Mouse (Mus musculus) neural tube, embryonic 14.5 days (tissue): ENCODE data around the gene Zmym5. TPM values are rescaled to one million over a fixed set of nuclear protein-coding genes. Genes with fewer than 3 reads are reported as not detected.
"Not testable (repeated sequence)": the region's sequence is repeated elsewhere in the genome, so short reads cannot be mapped to it uniquely, and the experiment has no call there.

Source experiments
- ATAC-seq: fragments of 200-750 bp; cut with Nextera tagmentation; 2 replicates; pipeline ENCODE4 v1.8.0; 2017; ENCODE audit warnings: low read depth, mild to moderate bottlenecking, moderate TSS enrichment, moderate library complexity
- H3K27ac ChIP-seq: fragments of 300-500 bp; sonication (generic); 2 replicates; pipeline ENCODE4 v1.5.1; 2014; ENCODE audit warnings: low read depth, mild to moderate bottlenecking, control low read depth, low read length, moderate library complexity, mixed read lengths
- H3K27me3 ChIP-seq: fragments of 300-500 bp; sonication (generic); 2 replicates; pipeline ENCODE4 v1.6.1; 2014; ENCODE audit warnings: low read length; ENCODE audit not compliant: control insufficient read depth, insufficient read depth
- H3K36me3 ChIP-seq: fragments of 300-500 bp; sonication (generic); 2 replicates; pipeline ENCODE4 v1.6.1; 2014; ENCODE audit warnings: low read length, mixed read lengths; ENCODE audit not compliant: control insufficient read depth, insufficient read depth
- H3K4me1 ChIP-seq: fragments of 300-500 bp; sonication (generic); 2 replicates; pipeline ENCODE4 v1.6.1; 2014; ENCODE audit warnings: low read length; ENCODE audit not compliant: control insufficient read depth, insufficient read depth
- H3K4me2 ChIP-seq: fragments of 300-500 bp; sonication (generic); 2 replicates; pipeline ENCODE4 v1.6.1; 2014; ENCODE audit warnings: mild to moderate bottlenecking, low read depth, low read length, control low read depth
- H3K4me3 ChIP-seq: fragments of 300-500 bp; sonication (generic); 2 replicates; pipeline ENCODE4 v1.5.1; 2014; ENCODE audit warnings: low read depth, low read length, control low read depth, mixed read lengths
- H3K9ac ChIP-seq: fragments of 300-500 bp; sonication (generic); replicated peaks from 2 replicates; pipeline ENCODE4 v1.6.1; 2014; ENCODE audit warnings: low read depth, mild to moderate bottlenecking, control low read depth, low read length, mixed read lengths
- H3K9me3 ChIP-seq: fragments of 300-500 bp; sonication (generic); 2 replicates; pipeline ENCODE4 v1.6.1; 2016; ENCODE audit warnings: low read length; ENCODE audit not compliant: control insufficient read depth
- WGBS: fragments of 180-500 bp; shearing (Covaris S2); extraction: QIAGEN DNeasy Blood & Tissue Kit; methylation state at CpG from one replicate; pipeline ENCODE4 v1.1.7; 2014; 5-methylcytosine and 5-hydroxymethylcytosine counted together
- polyA plus RNA-seq: library from polyadenylated mRNA; unstranded; fragments of >200 nt; fragmentation: Nextera tagmentation; extraction: Ambion mirVana; gene quantifications from 2 replicates; pipeline ENCODE4 v1.2.1, GENCODE M21; 2014

The Zmym5 gene
- polyA plus RNA-seq, 1 experiment from 2014 or later: 28.0 TPM

- H3K27me3 ChIP-seq: no peaks in the 10 kb centered on the region
- no peak for ATAC-seq
- H3K36me3 ChIP-seq: no peaks in the 10 kb centered on the region
- no peaks in the 10 kb centered on the region; the same call in 1 of the 2 replicates for H3K9me3 ChIP-seq
- H3K4me2 ChIP-seq: no peak overlapping the region
- H3K27ac ChIP-seq: no peak overlapping the region
- H3K4me3 ChIP-seq: no peak overlapping the region
- no peaks in the 10 kb centered on the region for H3K4me1 ChIP-seq
- no peak overlapping the region for H3K9ac ChIP-seq
Observed at GRCm38 (mm10) chr14:56830491-56831045, 19.1 kb upstream of the Zmym5 start.

- Histone ChIP-seq H3K27me3 (no peaks in the 10 kb centered on the region), H3K27ac (no peak overlapping the region), H3K4me1 (no peaks in the 10 kb centered on the region), H3K36me3 (no peaks in the 10 kb centered on the region), H3K9ac (no peak overlapping the region), H3K9me3 (no peaks in the 10 kb centered on the region), H3K4me3 (no peak overlapping the region), H3K4me2 (no peak overlapping the region)
- ATAC-seq: no peak
Observed at GRCm38 (mm10) chr14:56824562-56824961, 13.0 kb upstream of the Zmym5 start.

GRCm38 (mm10) chr14:56817616-56818015 is 6.1 kb upstream of the Zmym5 start:
- ATAC-seq: no peak
- no peak overlapping the region for H3K9ac ChIP-seq

GRCm38 (mm10) chr14:56817131-56817530 is 5.6 kb upstream of the Zmym5 start:
- Histone ChIP-seq H3K4me2 (no peak overlapping the region), H3K36me3 (no peaks in the 10 kb centered on the region), H3K4me3 (no peak overlapping the region), H3K27me3 (no peaks in the 10 kb centered on the region), H3K27ac (no peak overlapping the region), H3K4me1 (no peaks in the 10 kb centered on the region), H3K9me3 (no peaks in the 10 kb centered on the region), H3K9ac (no peak overlapping the region)
- no peak for ATAC-seq
- 73% methylated on average over 4 of the region's 4 CpGs for WGBS

More at GRCm38 (mm10) chr14:56817616-56818015, 6.1 kb upstream of the Zmym5 start:
- Histone ChIP-seq H3K4me1 (no peaks in the 10 kb centered on the region), H3K9me3 (no peaks in the 10 kb centered on the region), H3K4me3 (no peak overlapping the region), H3K27me3 (no peaks in the 10 kb centered on the region), H3K4me2 (0 out of 2 replicates have a peak overlapping the region, but pooled peaks have one; percentile 6), H3K27ac (no peak overlapping the region), H3K36me3 (no peaks in the 10 kb centered on the region)
- WGBS: 10% methylated on average over 10 of the region's 11 CpGs

GRCm38 (mm10) chr14:56816541-56816940 is 5.0 kb upstream of the Zmym5 start:
- H3K36me3 ChIP-seq: no peaks in the 10 kb centered on the region
- WGBS: 95% methylated on average over 4 of the region's 4 CpGs
- no peak for ATAC-seq
- H3K27me3 ChIP-seq: no peaks in the 10 kb centered on the region
- H3K4me3 ChIP-seq: no peak overlapping the region
- H3K4me1 ChIP-seq: no peaks in the 10 kb centered on the region
- H3K9me3 ChIP-seq: no peaks in the 10 kb centered on the region
- no peak overlapping the region for H3K9ac ChIP-seq
- H3K4me2 ChIP-seq: no peak overlapping the region
- no peak overlapping the region for H3K27ac ChIP-seq

GRCm38 (mm10) chr14:56812520-56813036 is 1.1 kb upstream of the Zmym5 start:
- under 1% methylated on average over 35 of the region's 35 CpGs for WGBS
- Histone ChIP-seq H3K27me3 (no peaks in the 10 kb centered on the region), H3K27ac (peak overlapping the region; percentile 93), H3K4me1 (peaks cover 10% of the 10 kb centered on the region), H3K4me2 (peak overlapping the region; percentile 54), H3K9ac (peak overlapping the region; percentile 76), H3K9me3 (no peaks in the 10 kb centered on the region), H3K36me3 (no peaks in the 10 kb centered on the region), H3K4me3 (peak overlapping the region; percentile 53)
- peak; percentile 43 for ATAC-seq

- peak overlapping the region; percentile 64 for H3K4me3 ChIP-seq
- peaks cover 10% of the 10 kb centered on the region for H3K4me1 ChIP-seq
- H3K27ac ChIP-seq: peak overlapping the region; percentile 79
- H3K4me2 ChIP-seq: peak overlapping the region; percentile 45
- peak overlapping the region; percentile 72 for H3K9ac ChIP-seq
- under 1% methylated on average over 39 of the region's 86 CpGs for WGBS
- H3K27me3 ChIP-seq, ATAC-seq, H3K9me3 ChIP-seq, H3K36me3 ChIP-seq: not testable (repeated sequence)
Observed at GRCm38 (mm10) chr14:56810781-56811690, 480 bp downstream of the Zmym5 start.

GRCm38 (mm10) chr14:56793243-56793642 is 18.3 kb downstream of the Zmym5 start:
- no peak overlapping the region for H3K27ac ChIP-seq
- no peak overlapping the region for H3K9ac ChIP-seq
- no peak overlapping the region for H3K4me2 ChIP-seq
- 49% methylated on average over 2 of the region's 2 CpGs for WGBS
- no peaks in the 10 kb centered on the region for H3K4me1 ChIP-seq
- H3K36me3 ChIP-seq: peaks cover 41% of the 10 kb centered on the region
- no peaks in the 10 kb centered on the region for H3K27me3 ChIP-seq
- H3K4me3 ChIP-seq: no peak overlapping the region
- no peaks in the 10 kb centered on the region for H3K9me3 ChIP-seq
- ATAC-seq: no peak

- H3K27ac ChIP-seq: no peak overlapping the region
- H3K36me3 ChIP-seq: no peaks in the 10 kb centered on the region
- ATAC-seq: no peak
- H3K27me3 ChIP-seq: no peaks in the 10 kb centered on the region
- H3K9ac ChIP-seq: no peak overlapping the region
- no peaks in the 10 kb centered on the region for H3K4me1 ChIP-seq
- H3K4me2 ChIP-seq: no peak overlapping the region
- no peak overlapping the region for H3K4me3 ChIP-seq
- H3K9me3 ChIP-seq: no peaks in the 10 kb centered on the region
- 89% methylated on average over 1 of the region's 1 CpGs for WGBS
Observed at GRCm38 (mm10) chr14:56784575-56784974, 26.9 kb downstream of the Zmym5 start.
